Mouse (Mus musculus) spleen, adult 18-20 months (tissue): ENCODE measurements at regions not wholly inside any gene's neighbourhood (a gene's known extent, or its start where the extent isn't known, plus 50 kb on each side); places are given as distances from the start of the nearest gene placed in this dataset.

Experiments used
- DNase-seq, 2 experiments: peaks; one replicate each; pipeline ENCODE4 v3.0.0; 2022; ENCODE audit warnings: mixed read lengths in 2 of 2

- no peak for DNase-seq
These were observed 57.8 kb upstream of the Chchd3 start for GRCm38 (mm10) chr6:33117877-33118276.

- no peak for DNase-seq
These were observed 60.5 kb upstream of the Chchd3 start for GRCm38 (mm10) chr6:33120581-33120980.

- peak in 1 of 2 experiments; percentile 29 for DNase-seq
These were observed 66.5 kb upstream of the Chchd3 start for GRCm38 (mm10) chr6:33126574-33126973.

- no peak for DNase-seq
These were observed 76.8 kb upstream of the Chchd3 start for GRCm38 (mm10) chr6:33136906-33137305.

GRCm38 (mm10) chr6:33137823-33138222 lies 77.8 kb upstream of the Chchd3 start:
- no peak for DNase-seq

- no peak for DNase-seq
These were observed 82.4 kb upstream of the Exoc4 start for GRCm38 (mm10) chr6:33166479-33166878.

GRCm38 (mm10) chr6:33173606-33174005 lies 75.3 kb upstream of the Exoc4 start:
- DNase-seq = no peak

GRCm38 (mm10) chr6:33174616-33175015 lies 74.3 kb upstream of the Exoc4 start:
- peak in 1 of 2 experiments; percentile 3 for DNase-seq

GRCm38 (mm10) chr6:33189521-33190246 lies 59.2 kb upstream of the Exoc4 start:
- DNase-seq = no peak

- DNase-seq = no peak
These were observed 55.1 kb upstream of the Exoc4 start for GRCm38 (mm10) chr6:33193823-33194222.
